Mouse (Mus musculus) liver, embryonic 12.5 days (tissue): ENCODE measurements around the gene Grm3. TPM values are rescaled to one million over a fixed set of nuclear protein-coding genes. Genes with fewer than 3 reads are reported as not detected.

Source experiments
- ATAC-seq: fragments of 200-750 bp; cut with Nextera tagmentation; 2 replicates; pipeline ENCODE4 v1.8.0; 2017; ENCODE audit warnings: moderate number of reproducible peaks, mild to moderate bottlenecking, moderate library complexity
- H3K27ac ChIP-seq: fragments of 300-500 bp; sonication (generic); 2 replicates; pipeline ENCODE4 v1.5.1; 2016; ENCODE audit warnings: mild to moderate bottlenecking
- H3K27me3 ChIP-seq: fragments of 300-500 bp; sonication (generic); replicated peaks from 2 replicates; pipeline ENCODE4 v1.6.1; 2016; ENCODE audit warnings: mild to moderate bottlenecking, moderate library complexity
- H3K36me3 ChIP-seq: fragments of 300-500 bp; sonication (generic); 2 replicates; pipeline ENCODE4 v1.6.1; 2016; ENCODE audit warnings: mild to moderate bottlenecking, moderate library complexity
- H3K4me1 ChIP-seq: fragments of 300-500 bp; sonication (generic); 2 replicates; pipeline ENCODE4 v1.6.1; 2016
- H3K4me2 ChIP-seq: fragments of 300-500 bp; sonication (generic); 2 replicates; pipeline ENCODE4 v1.6.1; 2016; ENCODE audit warnings: mild to moderate bottlenecking, moderate library complexity
- H3K4me3 ChIP-seq: fragments of 300-500 bp; sonication (generic); 2 replicates; pipeline ENCODE4 v1.5.1; 2016; ENCODE audit warnings: mild to moderate bottlenecking, moderate library complexity
- H3K9ac ChIP-seq: fragments of 300-500 bp; sonication (generic); 2 replicates; pipeline ENCODE4 v1.6.1; 2016; ENCODE audit warnings: mild to moderate bottlenecking, moderate library complexity
- H3K9me3 ChIP-seq: fragments of 300-500 bp; sonication (generic); replicated peaks from 2 replicates; pipeline ENCODE4 v1.6.1; 2016; ENCODE audit warnings: mild to moderate bottlenecking, moderate library complexity
- WGBS: fragments of 180-500 bp; shearing (Covaris S2); methylation state at CpG from one replicate; pipeline ENCODE4 v1.1.7; 2016; ENCODE audit not compliant: insufficient replicate concordance; 5-methylcytosine and 5-hydroxymethylcytosine counted together
- polyA plus RNA-seq: library from polyadenylated mRNA; unstranded; fragments of >200 nt; fragmentation: Nextera tagmentation; extraction: Ambion mirVana; gene quantifications from 2 replicates; pipeline ENCODE4 v1.2.1, GENCODE M21; 2016

Gene Grm3
- polyA plus RNA-seq, 1 experiment from 2014 or later = not detected

GRCm38 (mm10) chr5:9692333-9692732 lies 32.6 kb downstream of the Grm3 start:
- WGBS = 62% methylated on average over 1 of the region's 1 CpGs
- Histone ChIP-seq H3K27me3 (no peaks in the 10 kb centered on the region), H3K4me2 (no peak overlapping the region), H3K9ac (no peak overlapping the region), H3K9me3 (no peaks in the 10 kb centered on the region), H3K27ac (no peak overlapping the region), H3K36me3 (no peaks in the 10 kb centered on the region), H3K4me3 (no peak overlapping the region), H3K4me1 (no peaks in the 10 kb centered on the region)
- no peak for ATAC-seq

GRCm38 (mm10) chr5:9690599-9691242 lies 34.2 kb downstream of the Grm3 start:
- no peaks in the 10 kb centered on the region for H3K36me3 ChIP-seq
- H3K9me3 ChIP-seq = no peaks in the 10 kb centered on the region
- 44% methylated on average over 3 of the region's 3 CpGs for WGBS
- no peak overlapping the region for H3K27ac ChIP-seq
- no peak overlapping the region for H3K9ac ChIP-seq
- no peak overlapping the region for H3K4me2 ChIP-seq
- H3K4me3 ChIP-seq = no peak overlapping the region
- ATAC-seq = no peak
- H3K4me1 ChIP-seq = no peaks in the 10 kb centered on the region
- H3K27me3 ChIP-seq = no peaks in the 10 kb centered on the region

- Histone ChIP-seq H3K9ac (no peak overlapping the region), H3K36me3 (no peaks in the 10 kb centered on the region), H3K27ac (no peak overlapping the region), H3K9me3 (no peaks in the 10 kb centered on the region), H3K27me3 (no peaks in the 10 kb centered on the region), H3K4me1 (no peaks in the 10 kb centered on the region), H3K4me3 (no peak overlapping the region), H3K4me2 (no peak overlapping the region)
- no peak for ATAC-seq
- WGBS = 33% methylated on average over 1 of the region's 1 CpGs
Observed at GRCm38 (mm10) chr5:9690192-9690591, 34.8 kb downstream of the Grm3 start.

GRCm38 (mm10) chr5:9683204-9683603 lies 41.8 kb downstream of the Grm3 start:
- H3K4me2 ChIP-seq = no peak overlapping the region
- no peak overlapping the region for H3K9ac ChIP-seq
- H3K36me3 ChIP-seq = no peaks in the 10 kb centered on the region
- ATAC-seq = no peak
- H3K9me3 ChIP-seq = no peaks in the 10 kb centered on the region
- no peak overlapping the region for H3K27ac ChIP-seq
- no peaks in the 10 kb centered on the region for H3K4me1 ChIP-seq
- WGBS = 35% methylated on average over 2 of the region's 2 CpGs
- H3K27me3 ChIP-seq = no peaks in the 10 kb centered on the region
- H3K4me3 ChIP-seq = no peak overlapping the region

GRCm38 (mm10) chr5:9669002-9669401 lies 56.0 kb downstream of the Grm3 start:
- no peak overlapping the region for H3K9ac ChIP-seq
- no peak overlapping the region for H3K4me2 ChIP-seq
- WGBS = 63% methylated on average over 1 of the region's 1 CpGs
- no peak overlapping the region for H3K4me3 ChIP-seq
- no peaks in the 10 kb centered on the region for H3K27me3 ChIP-seq
- H3K9me3 ChIP-seq = no peaks in the 10 kb centered on the region
- H3K36me3 ChIP-seq = no peaks in the 10 kb centered on the region
- H3K27ac ChIP-seq = no peak overlapping the region
- H3K4me1 ChIP-seq = no peaks in the 10 kb centered on the region
- ATAC-seq = no peak

- no peak overlapping the region for H3K4me2 ChIP-seq
- no peaks in the 10 kb centered on the region for H3K36me3 ChIP-seq
- no peaks in the 10 kb centered on the region for H3K4me1 ChIP-seq
- no peak overlapping the region for H3K27ac ChIP-seq
- H3K9me3 ChIP-seq = no peaks in the 10 kb centered on the region
- ATAC-seq = no peak
- H3K9ac ChIP-seq = no peak overlapping the region
- no peaks in the 10 kb centered on the region for H3K27me3 ChIP-seq
- WGBS = 60% methylated on average over 3 of the region's 3 CpGs
- H3K4me3 ChIP-seq = no peak overlapping the region
Observed at GRCm38 (mm10) chr5:9663416-9663815, 61.6 kb downstream of the Grm3 start.

GRCm38 (mm10) chr5:9661870-9662589 lies 62.9 kb downstream of the Grm3 start:
- no peak overlapping the region for H3K27ac ChIP-seq
- no peak overlapping the region for H3K9ac ChIP-seq
- no peak overlapping the region for H3K4me2 ChIP-seq
- H3K36me3 ChIP-seq = no peaks in the 10 kb centered on the region
- no peak overlapping the region for H3K4me3 ChIP-seq
- no peaks in the 10 kb centered on the region for H3K27me3 ChIP-seq
- no peaks in the 10 kb centered on the region for H3K4me1 ChIP-seq
- WGBS = 55% methylated on average over 9 of the region's 9 CpGs
- ATAC-seq = no peak
- no peaks in the 10 kb centered on the region for H3K9me3 ChIP-seq

- H3K4me2 ChIP-seq = no peak overlapping the region
- no peaks in the 10 kb centered on the region for H3K27me3 ChIP-seq
- no peak overlapping the region for H3K9ac ChIP-seq
- no peaks in the 10 kb centered on the region for H3K9me3 ChIP-seq
- no peaks in the 10 kb centered on the region for H3K4me1 ChIP-seq
- H3K36me3 ChIP-seq = no peaks in the 10 kb centered on the region
- ATAC-seq = no peak
- no peak overlapping the region for H3K27ac ChIP-seq
- no peak overlapping the region for H3K4me3 ChIP-seq
- WGBS = 69% methylated on average over 2 of the region's 2 CpGs
Observed at GRCm38 (mm10) chr5:9638612-9639011, 86.4 kb downstream of the Grm3 start.

GRCm38 (mm10) chr5:9627220-9627619 lies 97.8 kb downstream of the Grm3 start:
- H3K36me3 ChIP-seq = no peaks in the 10 kb centered on the region
- no peaks in the 10 kb centered on the region for H3K4me1 ChIP-seq
- no peaks in the 10 kb centered on the region for H3K9me3 ChIP-seq
- WGBS = 40% methylated on average over 2 of the region's 2 CpGs
- no peak overlapping the region for H3K4me3 ChIP-seq
- H3K9ac ChIP-seq = no peak overlapping the region
- no peak for ATAC-seq
- no peak overlapping the region for H3K4me2 ChIP-seq
- H3K27ac ChIP-seq = no peak overlapping the region
- no peaks in the 10 kb centered on the region for H3K27me3 ChIP-seq

- Histone ChIP-seq H3K27ac (no peak overlapping the region), H3K4me2 (no peak overlapping the region), H3K4me1 (no peaks in the 10 kb centered on the region), H3K36me3 (no peaks in the 10 kb centered on the region), H3K9me3 (no peaks in the 10 kb centered on the region), H3K4me3 (no peak overlapping the region), H3K9ac (no peak overlapping the region), H3K27me3 (no peaks in the 10 kb centered on the region)
- 67% methylated on average over 4 of the region's 4 CpGs for WGBS
- no peak for ATAC-seq
Observed at GRCm38 (mm10) chr5:9624396-9624795, 100.6 kb downstream of the Grm3 start.

- no peak overlapping the region for H3K27ac ChIP-seq
- H3K4me2 ChIP-seq = no peak overlapping the region
- no peaks in the 10 kb centered on the region for H3K36me3 ChIP-seq
- H3K9me3 ChIP-seq = no peaks in the 10 kb centered on the region
- H3K27me3 ChIP-seq = no peaks in the 10 kb centered on the region
- H3K9ac ChIP-seq = no peak overlapping the region
- H3K4me1 ChIP-seq = no peaks in the 10 kb centered on the region
- no peak for ATAC-seq
- no peak overlapping the region for H3K4me3 ChIP-seq
- 33% methylated on average over 4 of the region's 4 CpGs for WGBS
Observed at GRCm38 (mm10) chr5:9623095-9623459, 101.9 kb downstream of the Grm3 start.

GRCm38 (mm10) chr5:9622264-9623094 lies 102.5 kb downstream of the Grm3 start:
- Histone ChIP-seq H3K4me1 (no peaks in the 10 kb centered on the region), H3K27me3 (no peaks in the 10 kb centered on the region), H3K27ac (no peak overlapping the region), H3K4me2 (no peak overlapping the region), H3K36me3 (no peaks in the 10 kb centered on the region), H3K9ac (no peak overlapping the region), H3K9me3 (no peaks in the 10 kb centered on the region), H3K4me3 (no peak overlapping the region)
- no peak for ATAC-seq
- 51% methylated on average over 4 of the region's 4 CpGs for WGBS
